Mouse (Mus musculus) liver, postnatal 0 days (tissue): ENCODE measurements at regions not wholly inside any gene's neighbourhood (a gene's known extent, or its start where the extent isn't known, plus 50 kb on each side); places are given as distances from the start of the nearest gene placed in this dataset.

Experiments used
- ATAC-seq: fragments of 200-750 bp; cut with Nextera tagmentation; 2 replicates; pipeline ENCODE4 v1.8.0; 2017; ENCODE audit warnings: mild to moderate bottlenecking, moderate library complexity
- DNase-seq: peaks from one replicate; pipeline ENCODE4 v3.0.0-alpha.2; 2016
- H3K27ac ChIP-seq: fragments of 300-500 bp; sonication (generic); 2 replicates; pipeline ENCODE4 v1.5.1; 2014; ENCODE audit warnings: antibody characterized with exemption, moderate library complexity, mild to moderate bottlenecking, low read depth
- H3K27me3 ChIP-seq: fragments of 300-500 bp; sonication (generic); 2 replicates; pipeline ENCODE4 v1.6.1; 2014; ENCODE audit warnings: low read length, control low read depth, mixed read lengths; ENCODE audit not compliant: insufficient read depth
- H3K36me3 ChIP-seq: fragments of 300-500 bp; sonication (generic); replicated peaks from 2 replicates; pipeline ENCODE4 v1.6.1; 2014; ENCODE audit warnings: mild to moderate bottlenecking, control low read depth, low read length, moderate library complexity, mixed read lengths; ENCODE audit not compliant: insufficient read depth
- H3K4me1 ChIP-seq: fragments of 300-500 bp; sonication (generic); 2 replicates; pipeline ENCODE4 v1.6.1; 2014; ENCODE audit warnings: antibody characterized with exemption, mild to moderate bottlenecking, control low read depth; ENCODE audit not compliant: insufficient read depth
- H3K4me2 ChIP-seq: fragments of 300-500 bp; sonication (generic); 2 replicates; pipeline ENCODE4 v1.6.1; 2014; ENCODE audit warnings: low read depth, mild to moderate bottlenecking, low read length, moderate library complexity, mixed read lengths
- H3K4me3 ChIP-seq: fragments of 300-500 bp; sonication (generic); 2 replicates; pipeline ENCODE4 v1.5.1; 2014; ENCODE audit warnings: low read depth, low read length
- H3K9ac ChIP-seq: fragments of 300-500 bp; sonication (generic); replicated peaks from 2 replicates; pipeline ENCODE4 v1.6.1; 2014; ENCODE audit warnings: mild to moderate bottlenecking, moderate library complexity
- H3K9me3 ChIP-seq: fragments of 300-500 bp; sonication (generic); 2 replicates; pipeline ENCODE4 v1.6.1; 2016; ENCODE audit warnings: mild to moderate bottlenecking, control low read depth, low read length, mixed read lengths
- CTCF ChIP-seq: sonication (generic); IDR thresholded peaks from 2 replicates; pipeline ENCODE4 v1.5.1; 2016; ENCODE audit warnings: antibody characterized with exemption, low read depth
- EP300 ChIP-seq: IDR thresholded peaks from 2 replicates; pipeline ENCODE4 v1.6.1; 2016; ENCODE audit warnings: antibody characterized with exemption, low read depth, mild to moderate bottlenecking
- WGBS: fragments of 180-500 bp; shearing (Covaris S2); extraction: QIAGEN DNeasy Blood & Tissue Kit; methylation state at CpG from one replicate; pipeline ENCODE4 v1.1.7; 2014; ENCODE audit not compliant: insufficient replicate concordance; 5-methylcytosine and 5-hydroxymethylcytosine counted together

GRCm38 (mm10) chr13:3726331-3726781, 77.8 kb downstream of the Calml3 start:
- DNase-seq (no peak), ATAC-seq (no peak)
- no peak overlapping the region for H3K4me2 ChIP-seq
- H3K4me3 ChIP-seq = no peak overlapping the region
- TF ChIP-seq CTCF = no peak
- no peak for TF ChIP-seq EP300
- H3K9me3 ChIP-seq = no peaks in the 10 kb centered on the region
- 36% methylated on average over 5 of the region's 5 CpGs for WGBS
- no peaks in the 10 kb centered on the region for H3K36me3 ChIP-seq
- no peak overlapping the region for H3K9ac ChIP-seq
- H3K27me3 ChIP-seq = no peaks in the 10 kb centered on the region
- no peaks in the 10 kb centered on the region for H3K4me1 ChIP-seq
- H3K27ac ChIP-seq = no peak overlapping the region

GRCm38 (mm10) chr13:3725803-3726202, 78.3 kb downstream of the Calml3 start:
- 45% methylated on average over 3 of the region's 3 CpGs for WGBS
- Histone ChIP-seq H3K9ac (no peak overlapping the region), H3K27ac (no peak overlapping the region), H3K4me1 (no peaks in the 10 kb centered on the region), H3K27me3 (no peaks in the 10 kb centered on the region), H3K4me3 (no peak overlapping the region), H3K4me2 (no peak overlapping the region), H3K9me3 (no peaks in the 10 kb centered on the region), H3K36me3 (no peaks in the 10 kb centered on the region)
- DNase-seq (no peak), ATAC-seq (no peak)
- TF ChIP-seq EP300 (no peak), CTCF (no peak)

DNA sequence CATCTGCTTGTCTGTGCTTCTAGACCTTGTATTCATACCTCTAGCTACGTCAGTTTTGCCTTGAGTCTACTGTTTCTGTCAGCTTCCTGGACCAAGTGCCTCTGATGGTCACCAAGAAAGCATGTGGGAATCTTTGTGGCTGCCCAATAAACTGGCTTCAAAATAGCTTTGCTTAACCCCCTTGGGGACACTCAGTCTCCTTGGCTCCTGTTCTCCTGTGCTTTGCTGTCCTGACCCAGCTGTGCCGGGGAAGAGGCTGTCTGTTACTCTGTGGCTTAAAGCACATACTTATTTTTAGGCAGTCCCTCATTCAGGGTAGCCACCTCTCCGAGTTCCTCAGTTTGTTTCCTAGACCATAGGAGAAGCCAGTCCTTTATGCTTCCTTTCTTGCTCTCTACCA, 79.8 kb downstream of the Calml3 start:
- Histone ChIP-seq H3K4me2 (no peak overlapping the region), H3K4me3 (no peak overlapping the region), H3K27me3 (no peaks in the 10 kb centered on the region), H3K9ac (no peak overlapping the region), H3K9me3 (no peaks in the 10 kb centered on the region), H3K36me3 (no peaks in the 10 kb centered on the region), H3K4me1 (no peaks in the 10 kb centered on the region), H3K27ac (no peak overlapping the region)
- no peak for TF ChIP-seq CTCF
- no peak for TF ChIP-seq EP300
- DNase-seq = no peak
- no peak for ATAC-seq
- WGBS = 69% methylated on average over 3 of the region's 3 CpGs

- H3K4me2 ChIP-seq = no peak overlapping the region
- H3K4me1 ChIP-seq = no peaks in the 10 kb centered on the region
- DNase-seq = no peak
- H3K9ac ChIP-seq = no peak overlapping the region
- H3K27me3 ChIP-seq = no peaks in the 10 kb centered on the region
- H3K36me3 ChIP-seq = no peaks in the 10 kb centered on the region
- ATAC-seq = no peak
- WGBS = 73% methylated on average over 5 of the region's 5 CpGs
- H3K9me3 ChIP-seq = no peaks in the 10 kb centered on the region
- H3K4me3 ChIP-seq = no peak overlapping the region
- no peak overlapping the region for H3K27ac ChIP-seq
- no peak for TF ChIP-seq CTCF
- no peak for TF ChIP-seq EP300
These were observed 80.5 kb downstream of the Calml3 start for GRCm38 (mm10) chr13:3723458-3724143.

DNA sequence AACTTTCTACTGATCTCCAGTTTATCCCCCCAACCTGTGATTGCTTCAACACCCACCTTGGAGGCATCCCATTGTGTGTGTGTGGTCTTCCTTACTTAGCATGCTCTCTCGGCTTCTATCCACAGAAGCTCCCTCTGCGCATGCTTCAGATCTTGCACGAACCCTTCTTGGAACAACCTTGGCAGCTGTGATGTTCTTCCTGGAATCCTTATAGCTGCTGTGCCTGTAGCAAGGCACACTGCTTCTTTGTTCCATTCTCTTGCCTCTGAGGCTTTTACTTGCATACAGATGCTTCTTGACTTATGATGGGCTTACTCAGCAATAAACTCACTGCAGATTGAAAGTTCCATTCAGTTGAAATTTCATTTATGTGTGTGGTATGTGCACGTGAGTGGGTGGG, 81.2 kb downstream of the Asb13 start:
- no peak overlapping the region for H3K9ac ChIP-seq
- H3K27ac ChIP-seq = no peak overlapping the region
- H3K4me1 ChIP-seq = no peaks in the 10 kb centered on the region
- H3K27me3 ChIP-seq = no peaks in the 10 kb centered on the region
- no peak for TF ChIP-seq EP300
- TF ChIP-seq CTCF = no peak
- H3K4me2 ChIP-seq = no peak overlapping the region
- no peak overlapping the region for H3K4me3 ChIP-seq
- DNase-seq = no peak
- ATAC-seq = no peak
- no peaks in the 10 kb centered on the region for H3K9me3 ChIP-seq
- no peaks in the 10 kb centered on the region for H3K36me3 ChIP-seq
- 75% methylated on average over 4 of the region's 4 CpGs for WGBS

- H3K9me3 ChIP-seq = no peaks in the 10 kb centered on the region
- no peak for DNase-seq
- H3K4me2 ChIP-seq = no peak overlapping the region
- no peak for ATAC-seq
- 47% methylated on average over 19 of the region's 19 CpGs for WGBS
- TF ChIP-seq EP300 (no peak), CTCF (no peak)
- H3K36me3 ChIP-seq = no peaks in the 10 kb centered on the region
- no peak overlapping the region for H3K9ac ChIP-seq
- H3K27ac ChIP-seq = no peak overlapping the region
- no peaks in the 10 kb centered on the region for H3K4me1 ChIP-seq
- no peak overlapping the region for H3K4me3 ChIP-seq
- no peaks in the 10 kb centered on the region for H3K27me3 ChIP-seq
These were observed 78.8 kb downstream of the Asb13 start for GRCm38 (mm10) chr13:3712497-3713160.
